ENCODE assay signal across 19 mouse cellular contexts in the genomic region with DNA sequence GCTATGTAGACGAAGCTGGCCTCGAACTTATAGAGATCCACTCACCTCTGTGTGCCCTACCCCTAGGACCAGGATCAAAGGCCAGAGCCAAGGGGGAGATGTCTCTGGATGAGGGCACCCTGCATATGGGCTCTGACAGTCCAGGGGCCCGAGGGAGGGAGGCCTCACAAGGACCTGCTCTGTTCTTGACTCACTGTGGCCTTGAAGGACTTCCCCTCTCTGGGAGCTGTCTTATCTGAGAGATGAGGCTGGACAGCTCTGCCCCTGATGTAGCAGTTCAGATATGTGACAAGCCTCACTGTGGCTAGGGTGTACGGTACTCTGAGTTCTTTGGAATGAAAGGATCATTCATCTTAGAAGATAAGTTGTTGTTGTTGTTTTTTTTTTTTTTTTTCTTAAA. TPM values are rescaled to one million over a fixed set of nuclear protein-coding genes. Genes with fewer than 3 reads are reported as not detected.
DNase-seq lines count a peak whose midpoint lies in the region; ATAC-seq lines count a peak whose summit lies in the region.
"Had no signal": no experiment of that assay in that cellular context is flagged by ENCODE, and none has a peak within 500 bp of the region (broad histone marks: within the 10 kb centered on the region; RNA-seq: fewer than 3 reads in every experiment).

No protein-coding gene starts in this region.

- H3K4me1 ChIP-seq in lung, embryonic 15.5 days: peaks cover 21% of the 10 kb centered on the region
- peaks cover 28% of the 10 kb centered on the region for H3K4me1 ChIP-seq in limb, embryonic 10.5 days
- H3K4me1 ChIP-seq: hindbrain, embryonic 15.5 days had no signal

- no peak overlapping the region; the same call in 1 of the 2 replicates for H3K4me2 ChIP-seq in lung, embryonic 15.5 days
- H3K4me2 ChIP-seq: hindbrain, embryonic 15.5 days; kidney, embryonic 15.5 days had no signal

- H3K4me3 ChIP-seq in lung, embryonic 15.5 days: no peak overlapping the region
- H3K4me3 ChIP-seq in limb, embryonic 10.5 days: no peak overlapping the region
- H3K4me3 ChIP-seq: gastrocnemius, adult 2 months; heart, embryonic 13.5 days; hindbrain, embryonic 15.5 days; kidney, embryonic 15.5 days had no signal

- no peaks in the 10 kb centered on the region for H3K9me3 ChIP-seq in lung, embryonic 15.5 days
- H3K9me3 ChIP-seq in limb, embryonic 10.5 days (replicated peaks): no peaks in the 10 kb centered on the region
- H3K9me3 ChIP-seq: heart, embryonic 13.5 days; hindbrain, embryonic 15.5 days; kidney, embryonic 15.5 days had no signal

- no peak for DNase-seq in lung, postnatal 25 days (ENCODE audit: low spot score)
- DNase-seq in NIH3T3 (ENCODE audit: low read depth): peak; percentile 17
- no peak for DNase-seq in limb, embryonic 10.5 days (ENCODE audit: low spot score)
- DNase-seq in testis, postnatal 10 days (ENCODE audit: low spot score): peak; percentile 48
- DNase-seq in gastrocnemius, postnatal 10 days: no peak
- no peak for DNase-seq in cerebellum, postnatal 10 days
- DNase-seq in kidney, postnatal 10 days: no peak
- DNase-seq: cerebellum, adult 11-12 months; forebrain, postnatal 0 days; liver, postnatal 0 days; thymus, adult 2 months had no signal

- 72% methylated on average over 4 of the region's 4 CpGs for WGBS in lung, embryonic 15.5 days
- 77% methylated on average over 4 of the region's 4 CpGs for WGBS in limb, embryonic 10.5 days

- ATAC-seq in lung, embryonic 15.5 days (ENCODE audit: borderline replicate concordance, extremely low read depth, low FRiP score, low TSS enrichment): no peak
- ATAC-seq: forebrain, postnatal 0 days; intestine, embryonic 16.5 days; liver, postnatal 0 days; midbrain, embryonic 16.5 days had no signal

- no peaks in the 10 kb centered on the region for H3K36me3 ChIP-seq in lung, embryonic 15.5 days
- no peaks in the 10 kb centered on the region for H3K36me3 ChIP-seq in limb, embryonic 10.5 days
- H3K36me3 ChIP-seq: heart, embryonic 13.5 days; hindbrain, embryonic 15.5 days; kidney, embryonic 15.5 days had no signal

- H3K27ac ChIP-seq in lung, embryonic 15.5 days: peak overlapping the region; percentile 80; the same call in 1 of the 2 replicates
- peak overlapping the region; percentile 89; the same call in 1 of the 2 replicates for H3K27ac ChIP-seq in limb, embryonic 10.5 days
- H3K27ac ChIP-seq: hindbrain, embryonic 15.5 days had no signal

- no peak overlapping the region for H3K9ac ChIP-seq in lung, embryonic 15.5 days
- H3K9ac ChIP-seq: forebrain, postnatal 0 days; heart, embryonic 13.5 days; hindbrain, embryonic 15.5 days; kidney, embryonic 15.5 days; liver, postnatal 0 days had no signal

- no peaks in the 10 kb centered on the region; the same call in 1 of the 2 replicates for H3K27me3 ChIP-seq in lung, embryonic 15.5 days
- H3K27me3 ChIP-seq in limb, embryonic 10.5 days (ENCODE audit: low read depth, poor library complexity, severe bottlenecking): no peaks in the 10 kb centered on the region
- H3K27me3 ChIP-seq: hindbrain, embryonic 15.5 days; kidney, embryonic 15.5 days had no signal

RNA-seq across cellular contexts. Expression of gene Lif, which starts 52.3 kb away (rescaled TPM):
- 0.19 and 0.32 TPM in 2 replicates for polyA plus RNA-seq in lung, embryonic 15.5 days (2015; fragmentation: Nextera tagmentation; extraction: Ambion mirVana)
- 0.05 and 0.06 TPM in 2 replicates for polyA plus RNA-seq in limb, embryonic 10.5 days (2016; fragmentation: Nextera tagmentation; extraction: Ambion mirVana)
- total RNA-seq in gastrocnemius, postnatal 10 days (2021): under 1 TPM; 0.47 to 0.77 TPM
- total RNA-seq: liver, adult 2 months had no signal
- polyA plus RNA-seq: liver, postnatal 0 days had no signal

Comparison
In these comparisons a context has a peak if more than half of its experiments do, and no peak if none do; other contexts are left out.
1. DNase-seq: peak in NIH3T3 (single experiment) and testis, postnatal 10 days (single experiment); none in lung, postnatal 25 days (single experiment), limb, embryonic 10.5 days (single experiment), gastrocnemius, postnatal 10 days (single experiment), cerebellum, postnatal 10 days (0 of 2) and kidney, postnatal 10 days (single experiment).